Mouse (Mus musculus) heart, adult 18-20 months (tissue): Measurements from ENCODE around the gene Tsks. TPM values are rescaled to one million over a fixed set of nuclear protein-coding genes. Genes with fewer than 3 reads are reported as not detected.

Experiments used
- DNase-seq, 2 experiments: peaks; one replicate each; pipeline ENCODE4 v3.0.0; 2021 to 2022; ENCODE audit warnings: mixed read lengths in 1 of 2
- long read RNA-seq, 2 experiments: library from polyadenylated mRNA; stranded (forward); transcript quantifications; one replicate each; pipeline ENCODE4 v2.0.0; 2021
- total RNA-seq, 2 experiments: library from RNA; stranded (reverse); gene quantifications; 2 replicates each; pipeline ENCODE4 v1.2.3; 2021

Gene Tsks
- total RNA-seq = not detected
- long read RNA-seq, experiment 1 = 0 reads
- long read RNA-seq, experiment 2 = 0 reads

- no peak for DNase-seq
Observed at GRCm38 (mm10) chr7:44942904-44943303, at the start of gene Tsks. Gene Tsks, plus strand, starts transcription at chr7:44943204.

DNA sequence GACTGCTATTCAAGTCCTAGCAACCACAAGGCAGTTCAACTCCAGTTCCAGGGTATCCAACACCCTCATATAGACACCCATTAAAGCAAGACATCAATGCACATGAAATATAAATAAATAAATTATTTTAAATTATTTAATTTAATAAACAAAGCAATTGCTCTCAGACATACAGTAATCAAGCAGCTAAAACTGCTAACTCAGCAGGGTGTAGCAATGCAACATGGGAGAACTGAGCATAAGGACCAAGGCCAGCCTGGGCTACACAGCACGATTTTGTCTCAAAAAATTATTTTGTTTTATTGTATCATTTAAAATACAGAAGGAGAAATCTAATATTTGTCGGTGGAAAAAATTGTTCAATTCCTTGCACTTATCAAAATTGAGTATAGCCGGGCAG is 48.8 kb upstream of the Tsks start:
- DNase-seq = no peak

- DNase-seq = peak in 1 of 2 experiments; percentile 30
Observed at GRCm38 (mm10) chr7:44895206-44895592, 47.8 kb upstream of the Tsks start.

DNA sequence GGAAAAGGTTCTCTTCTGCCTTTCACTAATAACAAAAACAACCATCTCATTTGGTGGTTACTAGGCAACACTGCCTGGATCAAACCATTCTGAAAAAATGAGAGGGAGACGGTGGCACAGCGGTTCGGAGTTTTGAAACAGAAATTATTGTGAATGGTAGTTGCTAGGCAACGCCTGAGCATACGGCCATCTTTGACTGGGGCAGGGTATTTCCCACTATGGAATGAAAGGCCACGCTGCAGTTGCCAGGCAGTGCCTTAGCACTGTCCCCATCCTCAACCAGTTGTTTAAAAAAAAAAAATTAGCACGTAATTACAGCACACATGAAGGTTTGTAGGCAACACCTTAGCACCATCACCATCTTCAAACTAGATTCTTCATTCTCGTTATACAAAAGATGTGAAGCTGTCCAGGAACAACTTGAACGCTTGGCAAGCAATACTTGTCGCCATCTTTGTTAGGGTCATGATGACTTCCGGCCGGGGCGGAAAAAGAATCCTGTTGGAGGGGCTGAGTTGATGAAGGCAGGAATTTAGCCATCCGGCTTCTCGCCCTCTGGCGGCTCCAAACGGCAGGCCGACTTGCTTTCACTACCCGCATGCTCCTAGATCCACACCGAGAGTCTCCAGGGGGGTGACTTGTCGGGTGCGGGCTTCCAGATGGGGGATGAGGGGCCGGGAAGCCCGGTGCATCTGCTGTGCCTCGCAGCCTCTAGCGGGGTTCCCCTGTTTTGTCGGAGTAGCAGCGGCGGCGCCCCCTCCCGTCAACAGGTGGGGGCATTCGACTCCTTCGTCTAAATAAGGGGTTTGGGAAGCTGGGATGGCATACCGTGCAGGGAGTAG is 47.2 kb upstream of the Tsks start, which contains the start of gene Fuz:
Fuz (plus strand) TSS at position 487 of the 842 bp plus-strand sequence.
- DNase-seq = peak; percentile 95 to 96

DNA sequence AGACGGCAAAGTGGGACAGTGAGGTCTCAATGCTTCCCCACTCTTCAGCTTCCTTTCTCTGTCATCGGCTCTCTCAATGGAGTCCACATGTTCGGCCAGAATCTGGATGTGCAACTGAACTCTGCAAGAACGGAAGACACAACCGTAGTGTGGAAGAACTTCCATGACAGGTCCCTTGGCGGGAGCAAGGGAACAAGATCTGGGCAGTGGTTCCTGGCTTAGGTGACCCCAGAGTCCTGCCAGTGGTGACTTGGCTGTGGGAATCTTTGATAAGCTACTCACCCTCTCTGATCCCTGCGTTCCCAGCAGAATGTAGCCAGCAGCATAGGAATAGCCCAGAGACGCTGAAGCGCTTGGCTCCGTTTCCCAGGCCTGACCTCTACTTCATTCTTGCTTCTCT is 46.5 kb upstream of the Tsks start:
- DNase-seq = peak in 1 of 2 experiments; percentile 52

DNA sequence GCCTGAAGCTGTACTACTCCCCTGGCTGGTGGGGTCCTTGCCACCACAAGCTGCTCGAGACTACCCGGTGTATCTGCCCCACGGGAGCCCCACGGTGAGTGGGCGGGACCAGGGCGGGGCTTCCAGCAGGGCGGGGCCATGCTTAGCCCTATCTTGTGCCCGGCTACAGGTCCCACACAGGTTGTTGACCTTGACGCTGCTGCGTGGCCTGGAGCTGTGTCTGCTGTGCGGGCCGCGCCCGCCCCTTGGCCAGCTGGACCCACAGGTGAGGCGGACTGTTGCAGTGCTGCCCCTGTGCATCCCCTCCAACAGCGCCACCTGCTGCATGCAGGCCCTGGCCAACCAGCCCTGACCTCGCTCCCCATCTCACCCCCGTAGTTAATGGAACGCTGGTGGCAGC is 44.4 kb upstream of the Tsks start:
- DNase-seq = no peak

DNA sequence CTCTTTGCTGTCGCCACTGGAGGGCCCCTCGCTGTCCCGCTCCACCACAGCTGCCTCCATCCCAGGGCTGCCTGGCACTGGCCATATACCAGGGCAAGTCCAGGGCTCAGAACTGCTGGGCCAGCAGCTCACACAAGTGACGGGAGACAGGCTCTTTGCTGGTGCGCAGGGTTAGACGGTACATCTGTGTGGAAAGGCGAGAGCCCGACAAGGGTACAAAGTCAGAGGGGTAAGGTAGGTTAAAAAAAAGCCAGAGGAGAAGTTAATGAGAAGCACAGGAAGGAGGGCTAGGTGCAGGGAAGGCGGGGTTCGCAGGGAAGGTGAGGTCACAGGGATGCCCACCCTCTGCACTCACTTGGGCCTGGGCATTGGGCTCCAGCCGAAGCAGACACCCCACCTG is 42.4 kb upstream of the Tsks start:
- DNase-seq = no peak

DNA sequence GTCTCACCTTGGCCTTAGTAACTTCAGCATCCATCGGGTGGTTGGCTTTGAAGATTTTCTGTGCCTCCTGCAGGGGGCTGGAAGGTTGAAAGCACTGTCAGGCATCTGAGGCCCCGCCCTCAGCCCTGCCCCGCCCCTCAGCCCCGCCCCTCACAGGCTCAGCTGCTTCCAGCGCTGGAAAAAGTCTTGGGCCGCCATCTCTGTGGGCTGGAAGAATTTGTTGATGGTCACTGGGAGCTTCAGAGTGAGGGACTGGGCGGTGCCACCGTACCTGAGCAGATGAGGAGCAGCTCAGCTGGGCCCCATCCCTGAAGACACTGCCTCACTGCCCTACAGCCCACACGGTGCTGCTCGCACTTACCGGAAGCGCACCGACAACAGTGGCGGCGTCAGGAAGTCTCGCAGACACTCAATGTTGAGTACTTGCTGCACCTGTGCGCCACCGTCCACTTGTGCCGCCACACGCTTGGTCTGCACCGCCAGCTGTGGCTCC is 41.7 kb upstream of the Tsks start:
- peak in 1 of 2 experiments; percentile 35 for DNase-seq

DNA sequence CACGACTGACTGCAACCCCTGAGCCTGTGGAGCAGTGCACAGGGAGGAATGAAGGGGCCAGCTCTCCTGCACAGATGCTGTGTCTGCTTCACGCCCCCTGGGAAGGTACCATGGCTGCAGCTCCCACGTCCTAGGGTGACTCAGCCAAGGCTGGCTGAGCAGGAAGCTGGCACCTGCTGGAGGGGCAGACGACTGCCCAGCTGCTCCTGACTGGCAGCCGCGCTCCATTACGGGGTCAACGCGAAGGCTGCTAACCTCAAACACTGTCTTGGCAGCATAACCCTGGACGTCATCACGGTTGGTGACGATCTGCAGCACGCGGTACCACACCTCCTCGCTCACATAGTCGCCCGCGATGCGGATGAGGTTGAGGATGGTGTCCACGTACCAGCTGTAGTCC is 37.6 kb upstream of the Tsks start:
- no peak for DNase-seq

- DNase-seq = no peak
Observed at GRCm38 (mm10) chr7:44908706-44909476, 34.1 kb upstream of the Tsks start.

- DNase-seq = peak in 1 of 2 experiments; percentile 2
Observed at GRCm38 (mm10) chr7:44914396-44914795, 28.6 kb upstream of the Tsks start.

DNA sequence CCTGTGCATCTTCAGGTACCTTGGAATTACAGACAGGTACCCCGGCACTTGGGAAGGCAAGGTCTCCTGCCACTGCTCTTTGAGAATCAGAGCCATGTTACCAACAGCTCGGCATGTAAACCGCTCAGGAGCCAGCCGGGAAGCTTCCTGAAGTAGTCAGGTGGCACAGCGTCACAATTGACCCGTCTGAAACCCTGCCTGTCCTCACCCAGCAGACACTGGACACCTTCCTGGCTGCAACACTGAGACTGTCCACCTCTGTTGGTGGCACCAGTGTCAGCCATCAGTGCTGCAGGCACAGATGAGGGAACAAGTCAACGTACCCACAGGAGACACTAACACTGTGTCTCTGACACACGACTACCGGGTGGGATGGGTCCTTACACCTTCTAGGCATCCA is 27.7 kb upstream of the Tsks start:
- no peak for DNase-seq

DNA sequence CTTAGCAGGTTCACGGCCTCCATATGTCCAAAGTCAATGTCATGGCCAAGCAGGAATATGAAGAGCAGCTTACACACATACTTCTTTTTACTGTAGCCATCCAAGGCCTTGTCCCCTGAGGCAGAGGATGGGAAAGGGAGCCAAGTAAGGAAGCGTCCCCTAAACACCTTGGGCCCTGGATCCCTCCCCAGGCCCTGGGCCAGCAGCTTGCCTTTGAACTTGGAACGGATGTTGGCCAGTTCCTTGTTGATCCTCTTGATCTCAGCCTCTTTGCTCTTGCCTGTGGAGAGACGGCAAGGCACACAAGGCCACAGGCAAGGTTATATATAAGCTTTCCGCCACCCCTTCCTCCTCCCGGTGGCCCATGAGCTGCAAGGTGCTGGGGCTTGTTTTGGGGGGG is 26.8 kb upstream of the Tsks start:
- DNase-seq = peak in 1 of 2 experiments; percentile 1

DNA sequence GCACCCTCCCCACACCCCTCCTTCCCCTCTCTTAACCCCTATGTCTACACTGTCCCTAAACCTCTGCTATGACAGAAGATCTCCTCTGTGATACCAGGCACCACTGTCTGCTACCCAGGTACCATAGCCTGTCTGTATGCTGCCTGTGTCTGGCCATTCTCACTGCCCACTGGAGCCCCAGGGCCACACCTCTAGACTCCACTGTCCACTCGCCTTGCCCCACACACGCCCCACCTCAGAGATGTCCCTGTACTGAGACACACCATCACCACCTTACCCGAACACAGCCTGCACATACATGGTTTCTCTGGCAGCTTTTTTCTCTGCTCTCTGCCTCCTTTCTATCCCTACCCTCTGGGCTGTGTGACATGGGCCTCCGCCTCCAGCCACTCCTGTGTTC is 26.1 kb upstream of the Tsks start:
- peak in 1 of 2 experiments; percentile 1 for DNase-seq

- DNase-seq = peak in 1 of 2 experiments; percentile 2
Observed at GRCm38 (mm10) chr7:44918219-44918618, 24.8 kb upstream of the Tsks start.

- DNase-seq = no peak
Observed at GRCm38 (mm10) chr7:44919127-44919526, 23.9 kb upstream of the Tsks start.

DNA sequence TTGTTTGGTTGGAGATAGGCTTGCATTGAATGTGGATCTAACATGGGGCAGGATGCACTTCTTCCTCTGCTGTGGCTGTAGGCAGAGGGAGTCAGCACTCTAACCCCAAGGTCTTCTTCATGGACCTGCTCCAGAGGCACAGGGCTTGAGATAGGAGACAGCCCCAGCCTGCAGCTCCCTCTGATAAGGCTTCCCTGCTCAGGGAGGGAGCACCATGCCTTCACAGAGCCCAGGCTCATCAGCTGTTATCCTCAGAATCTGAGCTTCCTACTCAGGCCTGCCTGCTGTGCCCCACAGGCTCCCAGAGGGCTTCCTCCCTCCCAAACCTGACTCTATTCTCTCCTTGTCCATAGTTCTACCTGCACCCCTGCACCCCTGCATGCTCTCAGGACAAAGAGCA is 20.5 kb upstream of the Tsks start:
- no peak for DNase-seq

- DNase-seq = peak in 1 of 2 experiments; percentile 35
Observed at GRCm38 (mm10) chr7:44925468-44925867, 17.5 kb upstream of the Tsks start.

- DNase-seq = no peak
Observed at GRCm38 (mm10) chr7:44928570-44928969, 14.4 kb upstream of the Tsks start.

DNA sequence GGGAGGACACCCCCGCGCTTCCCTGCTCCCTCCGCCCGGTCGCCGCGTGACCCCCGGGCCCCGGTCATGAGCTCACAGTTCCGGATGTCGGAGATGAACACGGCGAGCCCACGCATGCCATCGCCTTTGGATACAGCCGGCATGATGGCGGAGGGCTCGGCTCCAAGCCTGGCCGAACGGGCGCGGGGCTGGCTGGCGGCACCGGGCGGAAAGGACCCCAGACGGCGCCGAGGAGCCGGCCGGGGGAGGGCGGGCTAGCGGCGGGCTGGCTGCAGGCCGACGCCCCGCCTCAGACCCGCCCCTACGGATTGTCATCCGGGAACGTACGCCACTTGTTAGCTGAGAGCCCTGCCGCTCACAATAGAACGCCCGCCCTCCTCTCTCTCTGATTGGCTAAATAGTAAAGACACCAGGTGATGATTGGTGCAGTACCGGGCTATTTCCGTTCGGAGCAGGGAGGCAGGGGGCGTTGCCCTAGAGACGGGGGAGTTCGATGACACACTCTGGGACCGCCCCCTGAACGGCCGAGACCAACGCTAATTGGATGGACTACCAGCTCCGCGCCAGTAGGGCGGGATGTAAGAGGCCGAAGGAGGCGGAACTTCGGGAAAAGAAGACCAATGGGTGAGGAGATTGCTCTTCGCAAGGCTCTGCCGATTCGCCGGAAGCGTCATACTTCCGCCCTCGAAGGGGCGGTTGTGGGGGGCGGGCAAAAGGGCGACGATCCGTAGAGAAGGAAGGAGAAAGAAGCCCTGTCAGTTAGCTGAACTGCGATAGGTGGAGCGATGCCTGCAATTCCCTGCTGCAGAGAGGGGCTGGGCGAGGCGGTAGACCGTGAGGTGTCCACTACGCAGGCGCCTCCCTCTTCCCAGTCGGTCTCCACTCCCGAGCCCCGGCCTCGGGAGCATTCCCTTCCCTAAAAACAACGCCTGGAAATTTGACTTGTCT is 13.5 kb upstream of the Tsks start, which contains the start of gene Ap2a1:
Ap2a1 (minus strand) TSS at position 293 of the 948 bp plus-strand sequence.
- peak; percentile 99 to 100 for DNase-seq

DNA sequence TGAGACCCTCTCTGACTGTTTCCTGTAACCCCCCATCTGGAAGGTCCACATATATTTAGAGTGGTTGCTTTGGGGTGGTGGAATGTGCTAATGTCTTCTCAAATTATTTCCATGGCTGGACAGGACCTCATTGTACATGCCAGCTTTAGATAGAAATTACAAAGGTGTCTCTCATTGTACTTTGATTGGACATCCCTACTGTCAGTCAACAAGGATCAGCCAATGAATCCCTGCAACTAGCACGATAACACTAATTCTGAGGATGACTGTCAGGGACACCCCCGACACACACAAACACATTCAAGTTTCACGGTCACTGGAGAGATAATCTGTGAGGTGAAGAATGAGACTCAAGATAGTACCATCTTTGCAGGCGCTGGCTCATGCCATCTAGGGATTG is 4.3 kb upstream of the Tsks start:
- no peak for DNase-seq

GRCm38 (mm10) chr7:44949922-44950321 is 6.9 kb downstream of the Tsks start:
- DNase-seq = no peak
